Mouse (Mus musculus): ENCODE data around the gene Tbxas1. TPM values are rescaled to one million over a fixed set of nuclear protein-coding genes. Genes with fewer than 3 reads are reported as not detected.

Gene Tbxas1
- polyA plus RNA-seq, 1 experiment from 2014 or later, result 5.5 TPM

GRCm38 (mm10) chr6:39115438-39115837, 240.2 kb downstream of the Tbxas1 start:
- H3K4me3 ChIP-seq (ENCODE audit: low read depth, low read length), result no peak overlapping the region
- DNase-seq (ENCODE audit: low spot score) (no peak), ATAC-seq (no peak)
- H3K9ac ChIP-seq (replicated peaks; ENCODE audit: low read depth), result no peak overlapping the region
- no peak overlapping the region for H3K27ac ChIP-seq (ENCODE audit: low read length)
- H3K27me3 ChIP-seq (replicated peaks; ENCODE audit: insufficient read depth, low read length), result no peaks in the 10 kb centered on the region
- H3K4me1 ChIP-seq (ENCODE audit: insufficient read depth, low read depth, low read length), result peaks cover 4% of the 10 kb centered on the region; the same call in 1 of the 2 replicates
- 93% methylated on average over 1 of the region's 1 CpGs for WGBS
- no peaks in the 10 kb centered on the region for H3K9me3 ChIP-seq (ENCODE audit: low read length)
- no peak overlapping the region for H3K4me2 ChIP-seq (replicated peaks; ENCODE audit: low read depth, low read length)
- no peak for TF ChIP-seq CTCF (IDR thresholded peaks at IDR 0.05)
- TF ChIP-seq EP300 (IDR thresholded peaks at IDR 0.05), result no peak
- H3K36me3 ChIP-seq (ENCODE audit: insufficient read depth, low read length), result 0 out of 2 replicates have a peak, but pooled peaks cover 5% of the 10 kb centered on the region

- peak; percentile 94 for DNase-seq (ENCODE audit: low spot score)
- Histone ChIP-seq H3K36me3 (ENCODE audit: insufficient read depth, low read length) (no peaks in the 10 kb centered on the region), H3K9me3 (ENCODE audit: low read length) (no peaks in the 10 kb centered on the region), H3K4me2 (replicated peaks; ENCODE audit: low read depth, low read length) (peak within 1 kb of the TSS; percentile 83), H3K9ac (replicated peaks; ENCODE audit: low read depth) (peak within 1 kb of the TSS; percentile 82), H3K4me1 (ENCODE audit: insufficient read depth, low read depth, low read length) (peaks cover 4% of the 10 kb centered on the region; the same call in 1 of the 2 replicates), H3K27me3 (replicated peaks; ENCODE audit: insufficient read depth, low read length) (no peaks in the 10 kb centered on the region), H3K4me3 (ENCODE audit: low read depth, low read length) (peak within 1 kb of the TSS; percentile 83), H3K27ac (ENCODE audit: low read length) (peak within 1 kb of the TSS; percentile 93)
- TF ChIP-seq CTCF (IDR thresholded peaks at IDR 0.05) (peak; percentile 9; the same call in 1 of the 2 replicates), EP300 (IDR thresholded peaks at IDR 0.05) (no peak)
- peak; percentile 94 for ATAC-seq
- under 1% methylated on average over 77 of the region's 101 CpGs for WGBS
These were observed 242.6 kb downstream of the Tbxas1 start, which contains the start of gene Parp12 for GRCm38 (mm10) chr6:39117584-39118455. TSS of gene Parp12 (minus strand) at chr6:39118349.

- peak; percentile 61 for DNase-seq (ENCODE audit: low spot score)
These were observed 243.3 kb downstream of the Tbxas1 start for GRCm38 (mm10) chr6:39118456-39118881.

GRCm38 (mm10) chr6:39120685-39121084, 245.5 kb downstream of the Tbxas1 start:
- peak; percentile 45 for TF ChIP-seq CTCF (IDR thresholded peaks at IDR 0.05)
- TF ChIP-seq EP300 (IDR thresholded peaks at IDR 0.05), result no peak
- WGBS, result 26% methylated on average over 3 of the region's 3 CpGs
- no peak overlapping the region for H3K4me3 ChIP-seq (ENCODE audit: low read depth, low read length)
- DNase-seq (ENCODE audit: low spot score) (no peak), ATAC-seq (no peak)
- H3K27ac ChIP-seq (ENCODE audit: low read length), result no peak overlapping the region
- H3K9ac ChIP-seq (replicated peaks; ENCODE audit: low read depth), result no peak overlapping the region
- peaks cover 4% of the 10 kb centered on the region; the same call in 1 of the 2 replicates for H3K4me1 ChIP-seq (ENCODE audit: insufficient read depth, low read depth, low read length)
- H3K4me2 ChIP-seq (replicated peaks; ENCODE audit: low read depth, low read length), result no peak overlapping the region
- H3K27me3 ChIP-seq (replicated peaks; ENCODE audit: insufficient read depth, low read length), result no peaks in the 10 kb centered on the region
- H3K36me3 ChIP-seq (ENCODE audit: insufficient read depth, low read length), result no peaks in the 10 kb centered on the region
- H3K9me3 ChIP-seq (ENCODE audit: low read length), result no peaks in the 10 kb centered on the region

More at GRCm38 (mm10) chr6:39118456-39118881, 243.3 kb downstream of the Tbxas1 start:
- H3K36me3 ChIP-seq (ENCODE audit: insufficient read depth, low read length), result no peaks in the 10 kb centered on the region
- no peaks in the 10 kb centered on the region for H3K9me3 ChIP-seq (ENCODE audit: low read length)
- H3K4me3 ChIP-seq (ENCODE audit: low read depth, low read length), result peak overlapping the region; percentile 83
- peak; percentile 51 for ATAC-seq
- H3K4me1 ChIP-seq (ENCODE audit: insufficient read depth, low read depth, low read length), result peaks cover 4% of the 10 kb centered on the region; the same call in 1 of the 2 replicates
- peak overlapping the region; percentile 83 for H3K4me2 ChIP-seq (replicated peaks; ENCODE audit: low read depth, low read length)
- H3K9ac ChIP-seq (replicated peaks; ENCODE audit: low read depth), result peak overlapping the region; percentile 82
- TF ChIP-seq EP300 (IDR thresholded peaks at IDR 0.05), result no peak
- no peak for TF ChIP-seq CTCF (IDR thresholded peaks at IDR 0.05)
- peak overlapping the region; percentile 93 for H3K27ac ChIP-seq (ENCODE audit: low read length)
- 8% methylated on average over 49 of the region's 49 CpGs for WGBS
- no peaks in the 10 kb centered on the region for H3K27me3 ChIP-seq (replicated peaks; ENCODE audit: insufficient read depth, low read length)

GRCm38 (mm10) chr6:39124719-39125118, 249.5 kb downstream of the Tbxas1 start:
- Histone ChIP-seq H3K9ac (replicated peaks; ENCODE audit: low read depth) (no peak overlapping the region), H3K27me3 (replicated peaks; ENCODE audit: insufficient read depth, low read length) (no peaks in the 10 kb centered on the region), H3K27ac (ENCODE audit: low read length) (no peak overlapping the region), H3K4me2 (replicated peaks; ENCODE audit: low read depth, low read length) (no peak overlapping the region), H3K36me3 (ENCODE audit: insufficient read depth, low read length) (no peaks in the 10 kb centered on the region), H3K4me3 (ENCODE audit: low read depth, low read length) (no peak overlapping the region), H3K9me3 (ENCODE audit: low read length) (no peaks in the 10 kb centered on the region), H3K4me1 (ENCODE audit: insufficient read depth, low read depth, low read length) (no peaks in the 10 kb centered on the region)
- ATAC-seq (no peak), DNase-seq (ENCODE audit: low spot score) (no peak)
- TF ChIP-seq CTCF (IDR thresholded peaks at IDR 0.05) (no peak), EP300 (IDR thresholded peaks at IDR 0.05) (no peak)

GRCm38 (mm10) chr6:39131480-39131879, 256.3 kb downstream of the Tbxas1 start:
- Histone ChIP-seq H3K27ac (ENCODE audit: low read length) (no peak overlapping the region), H3K9ac (replicated peaks; ENCODE audit: low read depth) (no peak overlapping the region), H3K9me3 (ENCODE audit: low read length) (no peaks in the 10 kb centered on the region), H3K4me2 (replicated peaks; ENCODE audit: low read depth, low read length) (no peak overlapping the region), H3K4me1 (ENCODE audit: insufficient read depth, low read depth, low read length) (no peaks in the 10 kb centered on the region), H3K36me3 (ENCODE audit: insufficient read depth, low read length) (peaks cover 11% of the 10 kb centered on the region; the same call in 1 of the 2 replicates), H3K4me3 (ENCODE audit: low read depth, low read length) (no peak overlapping the region), H3K27me3 (replicated peaks; ENCODE audit: insufficient read depth, low read length) (no peaks in the 10 kb centered on the region)
- TF ChIP-seq EP300 (IDR thresholded peaks at IDR 0.05), result no peak
- TF ChIP-seq CTCF (IDR thresholded peaks at IDR 0.05), result no peak
- DNase-seq (ENCODE audit: low spot score) (no peak), ATAC-seq (no peak)
- 40% methylated on average over 4 of the region's 4 CpGs for WGBS

Data from lung, postnatal 0 days (tissue).